Mouse (Mus musculus): ENCODE results near the gene Rfx2. TPM values are rescaled to one million over a fixed set of nuclear protein-coding genes. Genes with fewer than 3 reads are reported as not detected.

Rfx2 gene
- polyA plus RNA-seq, 1 experiment from 2014 or later = 4.4 TPM

Other genes starting within 250 kb of the Rfx2 start
- 80.2 and 86.0 TPM in 2 replicates for gene Safb2, start 246.4 kb downstream of the Rfx2 start, polyA plus RNA-seq (2015; fragmentation: Nextera tagmentation; extraction: Ambion mirVana)
- gene Safb, start 246.2 kb downstream of the Rfx2 start, polyA plus RNA-seq (2015; fragmentation: Nextera tagmentation; extraction: Ambion mirVana) = 123 and 133 TPM in 2 replicates
- 242 and 284 TPM in 2 replicates for gene 2410015M20Rik, start 221.2 kb downstream of the Rfx2 start, polyA plus RNA-seq (2015; fragmentation: Nextera tagmentation; extraction: Ambion mirVana)
- gene Rpl36, start 217.6 kb downstream of the Rfx2 start, polyA plus RNA-seq (2015; fragmentation: Nextera tagmentation; extraction: Ambion mirVana) = 1,616 and 1,628 TPM in 2 replicates
- 66.1 and 66.4 TPM in 2 replicates for gene Lonp1, start 204.1 kb downstream of the Rfx2 start, polyA plus RNA-seq (2015; fragmentation: Nextera tagmentation; extraction: Ambion mirVana)
- 1.1 and 1.3 TPM in 2 replicates for gene Catsperd, start 202.9 kb downstream of the Rfx2 start, polyA plus RNA-seq (2015; fragmentation: Nextera tagmentation; extraction: Ambion mirVana)
- gene Ranbp3, start 157.7 kb downstream of the Rfx2 start, polyA plus RNA-seq (2015; fragmentation: Nextera tagmentation; extraction: Ambion mirVana) = 106 and 107 TPM in 2 replicates
- gene Ndufa11, start 113.2 kb downstream of the Rfx2 start, polyA plus RNA-seq (2015; fragmentation: Nextera tagmentation; extraction: Ambion mirVana) = 479 and 501 TPM in 2 replicates
- 22.4 and 23.2 TPM in 2 replicates for gene Vmac, start 113.0 kb downstream of the Rfx2 start, polyA plus RNA-seq (2015; fragmentation: Nextera tagmentation; extraction: Ambion mirVana)
- 5.4 and 5.8 TPM in 2 replicates for gene Nrtn, start 73.5 kb downstream of the Rfx2 start, polyA plus RNA-seq (2015; fragmentation: Nextera tagmentation; extraction: Ambion mirVana)
- 55.4 and 59.7 TPM in 2 replicates for gene Dus3l, start 66.3 kb downstream of the Rfx2 start, polyA plus RNA-seq (2015; fragmentation: Nextera tagmentation; extraction: Ambion mirVana)
- gene Prr22, start 60.8 kb downstream of the Rfx2 start, polyA plus RNA-seq (2015; fragmentation: Nextera tagmentation; extraction: Ambion mirVana) = 1.6 and 1.8 TPM in 2 replicates
- gene Acsbg2, start 43.4 kb upstream of the Rfx2 start, polyA plus RNA-seq (2015; fragmentation: Nextera tagmentation; extraction: Ambion mirVana) = not detected in 2 replicates
- 0.24 and 0.58 TPM in 2 replicates for gene 1700061G19Rik, start 44.5 kb upstream of the Rfx2 start, polyA plus RNA-seq (2015; fragmentation: Nextera tagmentation; extraction: Ambion mirVana)
- gene Mllt1, start 104.4 kb upstream of the Rfx2 start, polyA plus RNA-seq (2015; fragmentation: Nextera tagmentation; extraction: Ambion mirVana) = 43.9 and 53.1 TPM in 2 replicates
- gene Acer1, start 151.1 kb upstream of the Rfx2 start, polyA plus RNA-seq (2015; fragmentation: Nextera tagmentation; extraction: Ambion mirVana) = not detected in 2 replicates
- 175 and 178 TPM in 2 replicates for gene Clpp, start 159.3 kb upstream of the Rfx2 start, polyA plus RNA-seq (2015; fragmentation: Nextera tagmentation; extraction: Ambion mirVana)
- gene Alkbh7, start 166.3 kb upstream of the Rfx2 start, polyA plus RNA-seq (2015; fragmentation: Nextera tagmentation; extraction: Ambion mirVana) = 57.4 and 58.0 TPM in 2 replicates
- gene Pspn, start 169.0 kb upstream of the Rfx2 start, polyA plus RNA-seq (2015; fragmentation: Nextera tagmentation; extraction: Ambion mirVana) = 0.64 TPM in 1 of 2 replicates, not detected in the other
- 71.4 and 74.0 TPM in 2 replicates for gene Gtf2f1, start 180.3 kb upstream of the Rfx2 start, polyA plus RNA-seq (2015; fragmentation: Nextera tagmentation; extraction: Ambion mirVana)
- 0.78 and 0.80 TPM in 2 replicates for gene Gm17949, start 180.5 kb upstream of the Rfx2 start, polyA plus RNA-seq (2015; fragmentation: Nextera tagmentation; extraction: Ambion mirVana)
- 25.6 and 27.9 TPM in 2 replicates for gene Khsrp, start 200.5 kb upstream of the Rfx2 start, polyA plus RNA-seq (2015; fragmentation: Nextera tagmentation; extraction: Ambion mirVana)
- not detected in 2 replicates for gene Slc25a41, start 210.6 kb upstream of the Rfx2 start, polyA plus RNA-seq (2015; fragmentation: Nextera tagmentation; extraction: Ambion mirVana)
- 61.8 and 69.1 TPM in 2 replicates for gene Crb3, start 228.1 kb upstream of the Rfx2 start, polyA plus RNA-seq (2015; fragmentation: Nextera tagmentation; extraction: Ambion mirVana)
- gene Slc25a23, start 228.8 kb upstream of the Rfx2 start, polyA plus RNA-seq (2015; fragmentation: Nextera tagmentation; extraction: Ambion mirVana) = 11.2 and 14.0 TPM in 2 replicates
- gene Dennd1c, start 247.5 kb upstream of the Rfx2 start, polyA plus RNA-seq (2015; fragmentation: Nextera tagmentation; extraction: Ambion mirVana) = 5.6 and 6.8 TPM in 2 replicates